Mouse (Mus musculus) spleen, adult 2 months (tissue): ENCODE measurements around the gene 1700007K13Rik. TPM values are rescaled to one million over a fixed set of nuclear protein-coding genes. Genes with fewer than 3 reads are reported as not detected.

ENCODE experiments used
- DNase-seq, 2 experiments: peaks; one replicate each; pipeline versions ENCODE4 v3.0.0 to v3.0.0-alpha.2; 2012 to 2021; ENCODE audit warnings: low spot score in 2 of 2, low read depth in 1 of 2
- H3K27ac ChIP-seq: fragments of 200-500 bp; 2 replicates; pipeline ENCODE4 v1.5.1; 2012; ENCODE audit warnings: low read length, inconsistent platforms; ENCODE audit not compliant: insufficient read depth
- H3K27me3 ChIP-seq: fragments of 200-500 bp; 2 replicates; pipeline ENCODE4 v1.6.1; 2012; ENCODE audit warnings: mild to moderate bottlenecking, moderate library complexity, low read length, inconsistent platforms; ENCODE audit not compliant: control insufficient read depth, insufficient read depth
- H3K36me3 ChIP-seq: fragments of 200-500 bp; 2 replicates; pipeline ENCODE4 v1.6.1; 2012; ENCODE audit warnings: mild to moderate bottlenecking, low read length, inconsistent platforms; ENCODE audit not compliant: control insufficient read depth, insufficient read depth
- H3K4me1 ChIP-seq: fragments of 200-500 bp; 2 replicates; pipeline ENCODE4 v1.6.1; 2011; ENCODE audit warnings: inconsistent platforms; ENCODE audit not compliant: control insufficient read depth, insufficient read depth, insufficient read length
- H3K4me3 ChIP-seq: fragments of 200-500 bp; 2 replicates; pipeline ENCODE4 v1.5.1; 2011; ENCODE audit warnings: mild to moderate bottlenecking, inconsistent platforms; ENCODE audit not compliant: insufficient read depth, insufficient read length; ENCODE audit errors: extremely low read depth
- CTCF ChIP-seq: fragments of 200-500 bp; IDR thresholded peaks from 2 replicates; pipeline ENCODE4 v1.5.1; 2011; ENCODE audit warnings: mild to moderate bottlenecking, inconsistent platforms; ENCODE audit not compliant: insufficient read depth, insufficient read length, insufficient replicate concordance; ENCODE audit errors: extremely low read depth
- POLR2A ChIP-seq: fragments of 200-500 bp; IDR thresholded peaks from 2 replicates; pipeline ENCODE4 v1.6.1; 2011; ENCODE audit warnings: low read depth, low read length, inconsistent platforms
- WGBS: fragments of 180-500 bp; shearing (Covaris S2); methylation state at CpG from one replicate; pipeline ENCODE4 v1.1.7; 2018; 5-methylcytosine and 5-hydroxymethylcytosine counted together
- polyA plus RNA-seq: library from polyadenylated mRNA; depleted of rRNA; stranded (reverse); fragments of >200 nt; gene quantifications from 2 replicates; pipeline ENCODE4 v1.2.3, GENCODE M21; 2012

The 1700007K13Rik gene
- polyA plus RNA-seq, 1 experiment, result not detected

DNA sequence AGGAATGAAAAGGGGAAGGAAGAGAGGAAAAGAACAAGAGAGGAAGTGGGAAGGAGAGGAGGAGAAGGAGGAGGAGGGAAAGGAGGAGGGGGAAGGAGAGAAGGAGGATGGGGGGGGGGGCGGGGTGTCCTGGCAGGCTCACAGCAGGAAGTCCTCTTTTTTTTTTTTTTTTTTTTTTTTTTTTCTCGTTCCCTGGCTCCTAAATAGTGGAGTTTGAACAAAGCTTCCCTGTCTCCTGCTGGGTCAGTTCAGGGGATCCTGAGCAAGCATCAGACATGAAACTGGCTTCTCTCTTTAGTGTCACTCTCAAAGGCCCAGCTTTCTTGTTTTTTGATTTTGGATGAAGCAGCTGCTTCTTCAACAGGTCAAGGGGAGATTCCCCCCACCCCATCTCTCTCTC lies 32.6 kb downstream of the 1700007K13Rik start:
- H3K4me1 ChIP-seq, result no peaks in the 10 kb centered on the region
- H3K36me3 ChIP-seq, result no peaks in the 10 kb centered on the region
- no peak overlapping the region for H3K27ac ChIP-seq
- 9% methylated on average over 1 of the region's 2 CpGs for WGBS
- no peaks in the 10 kb centered on the region for H3K27me3 ChIP-seq
- H3K4me3 ChIP-seq, result no peak overlapping the region
- no peak for DNase-seq
- TF ChIP-seq POLR2A (no peak), CTCF (no peak)

- TF ChIP-seq CTCF (no peak), POLR2A (no peak)
- WGBS, result 0% methylated on average over 1 of the region's 1 CpGs
- Histone ChIP-seq H3K4me3 (no peak overlapping the region), H3K36me3 (no peaks in the 10 kb centered on the region), H3K4me1 (no peaks in the 10 kb centered on the region), H3K27me3 (no peaks in the 10 kb centered on the region), H3K27ac (no peak overlapping the region)
- no peak for DNase-seq
These were observed 33.3 kb downstream of the 1700007K13Rik start for GRCm38 (mm10) chr2:28432811-28433210.

DNA sequence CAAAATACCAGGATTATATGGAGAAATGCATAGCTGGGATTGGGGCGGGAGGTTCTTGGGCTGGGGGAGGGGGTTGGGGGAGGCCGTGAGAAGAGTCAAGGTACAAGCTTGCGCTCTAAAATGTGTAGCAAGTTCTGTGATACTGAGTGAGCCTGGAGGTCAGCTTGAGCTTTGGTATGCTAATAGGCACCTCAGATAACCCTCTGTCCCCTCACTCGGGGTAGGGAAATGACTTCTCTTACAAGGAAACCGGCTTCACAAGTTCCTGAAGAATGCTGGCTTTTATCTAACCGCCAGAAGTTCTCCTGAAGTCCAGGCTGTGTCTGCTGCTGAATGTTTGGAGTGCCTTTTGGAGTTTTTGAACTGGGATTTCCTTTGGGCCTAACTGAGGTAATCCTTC lies 35.3 kb downstream of the 1700007K13Rik start:
- Histone ChIP-seq H3K27ac (no peak overlapping the region), H3K27me3 (no peaks in the 10 kb centered on the region), H3K4me3 (no peak overlapping the region), H3K36me3 (no peaks in the 10 kb centered on the region), H3K4me1 (no peaks in the 10 kb centered on the region)
- no peak for DNase-seq
- TF ChIP-seq CTCF, result no peak
- TF ChIP-seq POLR2A, result no peak
- WGBS, result 87% methylated on average over 6 of the region's 6 CpGs

DNA sequence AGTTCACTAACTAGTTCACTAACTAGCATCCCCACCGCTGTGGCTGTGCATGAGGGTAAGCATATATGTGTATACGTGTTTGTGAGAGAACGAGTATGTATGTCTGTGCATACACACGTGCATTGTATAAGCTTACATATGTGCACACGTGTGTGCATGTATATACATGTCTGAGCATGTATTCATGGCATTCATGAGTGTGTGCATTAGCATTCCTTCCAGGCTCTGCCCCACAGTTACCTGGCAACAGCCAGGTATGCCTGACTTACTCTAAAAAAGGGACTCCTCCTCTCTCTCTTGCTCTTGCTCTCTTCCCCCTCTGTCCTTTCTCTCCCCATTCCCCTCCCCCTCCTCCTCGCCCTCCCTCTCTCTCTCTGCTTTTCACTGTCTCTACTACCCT lies 38.9 kb downstream of the 1700007K13Rik start:
- Histone ChIP-seq H3K36me3 (no peaks in the 10 kb centered on the region), H3K27me3 (no peaks in the 10 kb centered on the region), H3K4me3 (no peak overlapping the region), H3K4me1 (no peaks in the 10 kb centered on the region), H3K27ac (no peak overlapping the region)
- TF ChIP-seq POLR2A (no peak), CTCF (no peak)
- DNase-seq, result no peak
- WGBS, result 86% methylated on average over 6 of the region's 6 CpGs

DNA sequence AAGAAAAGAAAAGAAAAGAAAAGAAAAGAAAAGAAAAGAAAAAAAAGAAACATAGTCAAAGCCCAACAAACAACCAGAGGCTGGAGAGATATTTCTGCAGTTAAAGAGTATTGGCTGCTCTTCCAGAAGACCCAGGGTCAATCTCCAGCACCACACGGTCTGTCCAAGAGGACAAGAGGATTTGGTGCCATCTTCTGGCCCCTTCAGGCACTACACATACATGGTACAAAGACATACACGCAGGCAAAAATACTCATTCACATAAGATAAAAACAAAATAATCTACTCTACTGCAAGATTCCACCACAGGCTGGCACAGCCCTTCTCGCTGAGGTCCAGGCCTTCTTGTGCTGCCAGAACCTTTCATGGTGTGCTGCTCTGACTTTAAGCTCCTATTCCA lies 43.0 kb downstream of the 1700007K13Rik start:
- H3K27me3 ChIP-seq, result no peaks in the 10 kb centered on the region
- no peak overlapping the region for H3K4me3 ChIP-seq
- peak; percentile 9 to 45 for DNase-seq
- no peaks in the 10 kb centered on the region for H3K36me3 ChIP-seq
- H3K4me1 ChIP-seq, result no peaks in the 10 kb centered on the region
- 27% methylated on average over 3 of the region's 3 CpGs for WGBS
- TF ChIP-seq CTCF (no peak), POLR2A (no peak)
- H3K27ac ChIP-seq, result no peak overlapping the region

GRCm38 (mm10) chr2:28419898-28420297 lies 46.2 kb downstream of the 1700007K13Rik start:
- Histone ChIP-seq H3K27ac (no peak overlapping the region), H3K27me3 (no peaks in the 10 kb centered on the region), H3K4me3 (no peak overlapping the region), H3K4me1 (no peaks in the 10 kb centered on the region), H3K36me3 (no peaks in the 10 kb centered on the region)
- WGBS, result 29% methylated on average over 4 of the region's 4 CpGs
- DNase-seq, result peak in 1 of 2 experiments; percentile 37
- TF ChIP-seq CTCF (peak; percentile 58; the same call in 1 of the 2 replicates), POLR2A (no peak)

DNA sequence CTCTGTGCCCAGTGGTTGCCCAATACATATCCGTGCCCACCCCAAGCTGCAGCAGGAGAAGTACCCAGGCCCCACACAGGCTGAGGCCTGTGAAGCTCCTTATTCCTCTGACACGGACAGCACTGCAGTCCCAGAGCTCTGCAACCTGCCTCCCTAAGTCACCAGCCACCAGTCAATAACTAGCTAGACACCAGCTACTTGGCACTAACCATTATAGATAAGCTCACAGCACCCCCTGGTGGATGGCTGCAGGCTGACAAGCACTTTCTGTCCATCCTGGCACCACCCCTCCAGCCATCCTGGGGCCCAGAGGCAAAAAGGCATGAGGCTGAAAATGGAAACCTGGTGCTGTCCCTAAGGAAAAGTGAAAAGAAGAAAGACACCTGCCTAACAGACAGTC lies 48.1 kb downstream of the 1700007K13Rik start:
- 38% methylated on average over 2 of the region's 2 CpGs for WGBS
- DNase-seq, result peak; percentile 18 to 69
- TF ChIP-seq POLR2A (no peak), CTCF (peak; percentile 67; the same call in 1 of the 2 replicates)
- H3K36me3 ChIP-seq, result no peaks in the 10 kb centered on the region
- no peak overlapping the region for H3K27ac ChIP-seq
- H3K4me1 ChIP-seq, result no peaks in the 10 kb centered on the region
- no peaks in the 10 kb centered on the region for H3K27me3 ChIP-seq
- no peak overlapping the region for H3K4me3 ChIP-seq
